Mouse (Mus musculus): ENCODE measurements at regions not wholly inside any gene's neighbourhood (a gene's known extent, or its start where the extent isn't known, plus 50 kb on each side); places are given as distances from the start of the nearest gene placed in this dataset.

- no peak overlapping the region for H3K4me2 ChIP-seq (ENCODE audit: low read depth, severe bottlenecking)
- H3K4me3 ChIP-seq (ENCODE audit: low read depth, low read length) = no peak overlapping the region
- H3K27ac ChIP-seq (replicated peaks; ENCODE audit: low read depth, low read length) = no peak overlapping the region
These were observed 144.7 kb upstream of the Cnot2 start for GRCm38 (mm10) chr10:116726031-116726430.

GRCm38 (mm10) chr10:116721986-116722385, 140.7 kb upstream of the Cnot2 start:
- Histone ChIP-seq H3K4me3 (ENCODE audit: low read depth, low read length) (no peak overlapping the region), H3K4me1 (ENCODE audit: control insufficient read depth, insufficient read depth, low read length) (no peaks in the 10 kb centered on the region), H3K9me3 (ENCODE audit: control insufficient read depth, low read length) (no peaks in the 10 kb centered on the region), H3K4me2 (ENCODE audit: low read depth, severe bottlenecking) (no peak overlapping the region), H3K27ac (replicated peaks; ENCODE audit: low read depth, low read length) (no peak overlapping the region), H3K9ac (ENCODE audit: low read length) (no peak overlapping the region), H3K36me3 (ENCODE audit: control insufficient read depth, insufficient read depth, low read length) (no peaks in the 10 kb centered on the region), H3K27me3 (ENCODE audit: control insufficient read depth, insufficient read depth, low read length) (no peaks in the 10 kb centered on the region)
- DNase-seq (ENCODE audit: low spot score) (no peak), ATAC-seq (ENCODE audit: insufficient number of reproducible peaks, low FRiP score, low TSS enrichment, low read depth) (no peak)
- WGBS = 93% methylated on average over 9 of the region's 9 CpGs

More at GRCm38 (mm10) chr10:116726031-116726430, 144.7 kb upstream of the Cnot2 start:
- no peak for ATAC-seq (ENCODE audit: insufficient number of reproducible peaks, low FRiP score, low TSS enrichment, low read depth)
- no peak overlapping the region for H3K9ac ChIP-seq (ENCODE audit: low read length)
- no peaks in the 10 kb centered on the region for H3K36me3 ChIP-seq (ENCODE audit: control insufficient read depth, insufficient read depth, low read length)
- WGBS = 90% methylated on average over 5 of the region's 5 CpGs
- H3K9me3 ChIP-seq (ENCODE audit: control insufficient read depth, low read length) = no peaks in the 10 kb centered on the region
- no peaks in the 10 kb centered on the region for H3K27me3 ChIP-seq (ENCODE audit: control insufficient read depth, insufficient read depth, low read length)
- no peak for DNase-seq (ENCODE audit: low spot score)
- peaks cover 8% of the 10 kb centered on the region; the same call in 1 of the 2 replicates for H3K4me1 ChIP-seq (ENCODE audit: control insufficient read depth, insufficient read depth, low read length)

GRCm38 (mm10) chr10:116719616-116720015, 138.3 kb upstream of the Cnot2 start:
- H3K4me3 ChIP-seq (ENCODE audit: low read depth, low read length) = no peak overlapping the region
- WGBS = 90% methylated on average over 5 of the region's 5 CpGs

GRCm38 (mm10) chr10:116717961-116718360, 136.7 kb upstream of the Cnot2 start:
- no peak for DNase-seq (ENCODE audit: low spot score)
- Histone ChIP-seq H3K27me3 (ENCODE audit: control insufficient read depth, insufficient read depth, low read length) (no peaks in the 10 kb centered on the region), H3K27ac (replicated peaks; ENCODE audit: low read depth, low read length) (no peak overlapping the region), H3K4me3 (ENCODE audit: low read depth, low read length) (no peak overlapping the region), H3K9ac (ENCODE audit: low read length) (no peak overlapping the region), H3K9me3 (ENCODE audit: control insufficient read depth, low read length) (no peaks in the 10 kb centered on the region), H3K4me2 (ENCODE audit: low read depth, severe bottlenecking) (no peak overlapping the region), H3K4me1 (ENCODE audit: control insufficient read depth, insufficient read depth, low read length) (no peaks in the 10 kb centered on the region), H3K36me3 (ENCODE audit: control insufficient read depth, insufficient read depth, low read length) (no peaks in the 10 kb centered on the region)
- ATAC-seq (ENCODE audit: insufficient number of reproducible peaks, low FRiP score, low TSS enrichment, low read depth) = no peak
- 83% methylated on average over 10 of the region's 10 CpGs for whole genome bisulfite sequencing

More at GRCm38 (mm10) chr10:116719616-116720015, 138.3 kb upstream of the Cnot2 start:
- no peak for DNase-seq (ENCODE audit: low spot score)
- H3K27ac ChIP-seq (replicated peaks; ENCODE audit: low read depth, low read length) = no peak overlapping the region
- H3K9me3 ChIP-seq (ENCODE audit: control insufficient read depth, low read length) = no peaks in the 10 kb centered on the region
- H3K27me3 ChIP-seq (ENCODE audit: control insufficient read depth, insufficient read depth, low read length) = no peaks in the 10 kb centered on the region
- ATAC-seq (ENCODE audit: insufficient number of reproducible peaks, low FRiP score, low TSS enrichment, low read depth) = no peak
- no peak overlapping the region for H3K4me2 ChIP-seq (ENCODE audit: low read depth, severe bottlenecking)
- H3K36me3 ChIP-seq (ENCODE audit: control insufficient read depth, insufficient read depth, low read length) = no peaks in the 10 kb centered on the region
- no peak overlapping the region for H3K9ac ChIP-seq (ENCODE audit: low read length)
- no peaks in the 10 kb centered on the region for H3K4me1 ChIP-seq (ENCODE audit: control insufficient read depth, insufficient read depth, low read length)

GRCm38 (mm10) chr10:116717017-116717643, 135.8 kb upstream of the Cnot2 start:
- no peaks in the 10 kb centered on the region for H3K4me1 ChIP-seq (ENCODE audit: control insufficient read depth, insufficient read depth, low read length)
- no peak overlapping the region for H3K27ac ChIP-seq (replicated peaks; ENCODE audit: low read depth, low read length)
- no peaks in the 10 kb centered on the region for H3K36me3 ChIP-seq (ENCODE audit: control insufficient read depth, insufficient read depth, low read length)
- no peaks in the 10 kb centered on the region for H3K9me3 ChIP-seq (ENCODE audit: control insufficient read depth, low read length)
- H3K9ac ChIP-seq (ENCODE audit: low read length) = no peak overlapping the region
- DNase-seq (ENCODE audit: low spot score) = no peak
- no peak for ATAC-seq (ENCODE audit: insufficient number of reproducible peaks, low FRiP score, low TSS enrichment, low read depth)
- 88% methylated on average over 4 of the region's 4 CpGs for WGBS
- no peaks in the 10 kb centered on the region for H3K27me3 ChIP-seq (ENCODE audit: control insufficient read depth, insufficient read depth, low read length)
- H3K4me2 ChIP-seq (ENCODE audit: low read depth, severe bottlenecking) = no peak overlapping the region
- H3K4me3 ChIP-seq (ENCODE audit: low read depth, low read length) = no peak overlapping the region

GRCm38 (mm10) chr10:116713456-116713855, 132.1 kb upstream of the Cnot2 start:
- DNase-seq (ENCODE audit: low spot score) = no peak
- Histone ChIP-seq H3K4me1 (ENCODE audit: control insufficient read depth, insufficient read depth, low read length) (no peaks in the 10 kb centered on the region), H3K36me3 (ENCODE audit: control insufficient read depth, insufficient read depth, low read length) (no peaks in the 10 kb centered on the region), H3K27me3 (ENCODE audit: control insufficient read depth, insufficient read depth, low read length) (no peaks in the 10 kb centered on the region), H3K4me2 (ENCODE audit: low read depth, severe bottlenecking) (no peak overlapping the region), H3K4me3 (ENCODE audit: low read depth, low read length) (no peak overlapping the region), H3K9ac (ENCODE audit: low read length) (no peak overlapping the region), H3K27ac (replicated peaks; ENCODE audit: low read depth, low read length) (no peak overlapping the region), H3K9me3 (ENCODE audit: control insufficient read depth, low read length) (no peaks in the 10 kb centered on the region)
- no peak for ATAC-seq (ENCODE audit: insufficient number of reproducible peaks, low FRiP score, low TSS enrichment, low read depth)
- 66% methylated on average over 11 of the region's 11 CpGs for WGBS

GRCm38 (mm10) chr10:116707025-116707424, 125.7 kb upstream of the Cnot2 start:
- ATAC-seq (ENCODE audit: insufficient number of reproducible peaks, low FRiP score, low TSS enrichment, low read depth) = no peak

GRCm38 (mm10) chr10:116701281-116701680, 120.0 kb upstream of the Cnot2 start:
- Histone ChIP-seq H3K27me3 (ENCODE audit: control insufficient read depth, insufficient read depth, low read length) (no peaks in the 10 kb centered on the region), H3K4me1 (ENCODE audit: control insufficient read depth, insufficient read depth, low read length) (peaks cover 16% of the 10 kb centered on the region), H3K9ac (ENCODE audit: low read length) (no peak overlapping the region), H3K4me3 (ENCODE audit: low read depth, low read length) (no peak overlapping the region), H3K27ac (replicated peaks; ENCODE audit: low read depth, low read length) (no peak overlapping the region), H3K4me2 (ENCODE audit: low read depth, severe bottlenecking) (no peak overlapping the region), H3K36me3 (ENCODE audit: control insufficient read depth, insufficient read depth, low read length) (no peaks in the 10 kb centered on the region), H3K9me3 (ENCODE audit: control insufficient read depth, low read length) (no peaks in the 10 kb centered on the region)
- DNase-seq (ENCODE audit: low spot score) = no peak
- 89% methylated on average over 5 of the region's 5 CpGs for WGBS
- no peak for ATAC-seq (ENCODE audit: insufficient number of reproducible peaks, low FRiP score, low TSS enrichment, low read depth)

More at GRCm38 (mm10) chr10:116707025-116707424, 125.7 kb upstream of the Cnot2 start:
- Histone ChIP-seq H3K27ac (replicated peaks; ENCODE audit: low read depth, low read length) (no peak overlapping the region), H3K4me1 (ENCODE audit: control insufficient read depth, insufficient read depth, low read length) (no peaks in the 10 kb centered on the region), H3K27me3 (ENCODE audit: control insufficient read depth, insufficient read depth, low read length) (no peaks in the 10 kb centered on the region), H3K36me3 (ENCODE audit: control insufficient read depth, insufficient read depth, low read length) (no peaks in the 10 kb centered on the region), H3K4me3 (ENCODE audit: low read depth, low read length) (no peak overlapping the region), H3K9ac (ENCODE audit: low read length) (no peak overlapping the region), H3K4me2 (ENCODE audit: low read depth, severe bottlenecking) (no peak overlapping the region), H3K9me3 (ENCODE audit: control insufficient read depth, low read length) (no peaks in the 10 kb centered on the region)
- no peak for DNase-seq (ENCODE audit: low spot score)
- 84% methylated on average over 6 of the region's 6 CpGs for WGBS

- H3K9ac ChIP-seq (ENCODE audit: low read length) = no peak overlapping the region
- 68% methylated on average over 8 of the region's 8 CpGs for WGBS
- H3K27ac ChIP-seq (replicated peaks; ENCODE audit: low read depth, low read length) = no peak overlapping the region
- ATAC-seq (ENCODE audit: insufficient number of reproducible peaks, low FRiP score, low TSS enrichment, low read depth) (no peak), DNase-seq (ENCODE audit: low spot score) (no peak)
- H3K36me3 ChIP-seq (ENCODE audit: control insufficient read depth, insufficient read depth, low read length) = no peaks in the 10 kb centered on the region
- H3K4me2 ChIP-seq (ENCODE audit: low read depth, severe bottlenecking) = no peak overlapping the region
- no peaks in the 10 kb centered on the region for H3K9me3 ChIP-seq (ENCODE audit: control insufficient read depth, low read length)
- H3K4me3 ChIP-seq (ENCODE audit: low read depth, low read length) = no peak overlapping the region
- no peaks in the 10 kb centered on the region for H3K27me3 ChIP-seq (ENCODE audit: control insufficient read depth, insufficient read depth, low read length)
- peaks cover 16% of the 10 kb centered on the region for H3K4me1 ChIP-seq (ENCODE audit: control insufficient read depth, insufficient read depth, low read length)
These were observed 118.4 kb upstream of the Cnot2 start for GRCm38 (mm10) chr10:116699711-116700110.

Measured in limb, embryonic 11.5 days (tissue).